24 mouse cellular contexts compared by ENCODE assay signal in the genomic region with DNA sequence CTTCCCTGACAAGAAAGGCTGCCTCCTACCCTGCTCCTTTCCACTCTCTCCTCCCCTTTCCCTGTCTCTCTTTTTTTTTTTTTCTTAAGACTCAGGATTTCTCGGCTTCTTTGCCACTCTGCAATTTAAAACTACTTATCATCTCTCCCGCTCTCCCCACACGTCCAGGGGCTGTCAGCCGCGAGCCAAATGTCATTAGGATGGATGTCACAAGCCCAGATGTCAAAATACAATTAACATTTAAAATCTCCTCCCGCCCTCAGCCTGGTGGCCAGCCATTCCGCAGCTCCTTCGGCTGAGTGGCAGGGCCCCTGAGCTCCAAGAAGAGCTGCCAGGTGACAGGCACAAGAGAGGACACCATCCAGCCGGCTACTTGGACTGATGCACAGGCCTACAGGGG. TPM values are rescaled to one million over a fixed set of nuclear protein-coding genes. Genes with fewer than 3 reads are reported as not detected.
A peak's percentile ranks its signal among the peaks of the same experiment; 100 is the strongest.
DNase-seq lines count a peak whose midpoint lies in the region; ATAC-seq and TF ChIP-seq lines count a peak whose summit lies in the region.
"Had no signal": no experiment of that assay in that cellular context is flagged by ENCODE, and none has a peak within 500 bp of the region (broad histone marks: within the 10 kb centered on the region; RNA-seq: fewer than 3 reads in every experiment).

No protein-coding gene starts in this region.

- 18% methylated on average over 9 of the region's 9 CpGs for WGBS in lung, postnatal 0 days
- 10% methylated on average over 9 of the region's 9 CpGs for WGBS in hindbrain, embryonic 14.5 days
- 8% methylated on average over 9 of the region's 9 CpGs for WGBS in midbrain, embryonic 16.5 days

- TF ChIP-seq CTCF in lung, postnatal 0 days (IDR thresholded peaks at IDR 0.05): no peak

- no peak overlapping the region for H3K9ac ChIP-seq in lung, postnatal 0 days (replicated peaks; ENCODE audit: low read depth)
- H3K9ac ChIP-seq in hindbrain, embryonic 14.5 days: no peak overlapping the region
- no peak overlapping the region for H3K9ac ChIP-seq in midbrain, embryonic 16.5 days (ENCODE audit: low read depth, low read length)
- H3K9ac ChIP-seq: heart, embryonic 12.5 days; limb, embryonic 12.5 days; liver, embryonic 14.5 days had no signal

- no peaks in the 10 kb centered on the region for H3K4me1 ChIP-seq in lung, postnatal 0 days (ENCODE audit: insufficient read depth, low read depth, low read length)
- peaks cover 22% of the 10 kb centered on the region; the same call in 1 of the 2 replicates for H3K4me1 ChIP-seq in hindbrain, embryonic 14.5 days (replicated peaks; ENCODE audit: control insufficient read depth, insufficient read depth, low read length)
- H3K4me1 ChIP-seq in midbrain, embryonic 16.5 days (ENCODE audit: control insufficient read depth, insufficient read depth, low read length): peaks cover 22% of the 10 kb centered on the region

- intact Hi-C loops in heart, postnatal 14 days (cut with DNase I): loop anchor here (5.0 to 10.0 kb wide), 2 partner anchors 383 to 486 kb away; partner anchors contain the start of gene Uqcc2

- no peak for TF ChIP-seq EP300 in lung, postnatal 0 days (IDR thresholded peaks at IDR 0.05)

- peaks cover 29% of the 10 kb centered on the region for H3K27me3 ChIP-seq in lung, postnatal 0 days (replicated peaks; ENCODE audit: insufficient read depth, low read length)
- H3K27me3 ChIP-seq in hindbrain, embryonic 14.5 days (ENCODE audit: control insufficient read depth, insufficient read depth, low read length): peaks cover 19% of the 10 kb centered on the region
- H3K27me3 ChIP-seq in midbrain, embryonic 16.5 days (ENCODE audit: control insufficient read depth, insufficient read depth, low read depth, low read length): peaks cover 9% of the 10 kb centered on the region

- no peaks in the 10 kb centered on the region for H3K36me3 ChIP-seq in lung, postnatal 0 days (ENCODE audit: insufficient read depth, low read length)
- no peaks in the 10 kb centered on the region for H3K36me3 ChIP-seq in hindbrain, embryonic 14.5 days (replicated peaks; ENCODE audit: control insufficient read depth, insufficient read depth)
- H3K36me3 ChIP-seq in midbrain, embryonic 16.5 days (ENCODE audit: control insufficient read depth, insufficient read depth, low read length): no peaks in the 10 kb centered on the region
- H3K36me3 ChIP-seq: embryonic facial prominence, embryonic 12.5 days; G1E; heart, embryonic 12.5 days; limb, embryonic 12.5 days had no signal

- no peak overlapping the region for H3K4me3 ChIP-seq in lung, postnatal 0 days (ENCODE audit: low read depth, low read length)
- no peak overlapping the region for H3K4me3 ChIP-seq in hindbrain, embryonic 14.5 days (replicated peaks; ENCODE audit: low read length)
- no peak overlapping the region for H3K4me3 ChIP-seq in midbrain, embryonic 16.5 days (ENCODE audit: low read depth, low read length)
- H3K4me3 ChIP-seq: embryonic facial prominence, embryonic 12.5 days; heart, embryonic 12.5 days; left cerebral cortex, adult 2 months; limb, embryonic 12.5 days had no signal

- H3K9me3 ChIP-seq in lung, postnatal 0 days (ENCODE audit: low read length): no peaks in the 10 kb centered on the region
- H3K9me3 ChIP-seq in hindbrain, embryonic 14.5 days (ENCODE audit: control insufficient read depth, low read length): no peaks in the 10 kb centered on the region
- H3K9me3 ChIP-seq in midbrain, embryonic 16.5 days (replicated peaks; ENCODE audit: control insufficient read depth, low read length, poor library complexity, severe bottlenecking): no peaks in the 10 kb centered on the region
- H3K9me3 ChIP-seq: embryonic facial prominence, embryonic 12.5 days; heart, embryonic 12.5 days; limb, embryonic 12.5 days had no signal

- H3K27ac ChIP-seq in lung, postnatal 0 days (ENCODE audit: low read length): no peak overlapping the region
- 0 out of 2 replicates have a peak overlapping the region, but pooled peaks have one; percentile 14 for H3K27ac ChIP-seq in hindbrain, embryonic 14.5 days
- H3K27ac ChIP-seq in midbrain, embryonic 16.5 days (ENCODE audit: low read length): peak overlapping the region; percentile 51
- H3K27ac ChIP-seq: embryonic facial prominence, embryonic 12.5 days; kidney, postnatal 0 days; left cerebral cortex, adult 2 months; limb, embryonic 12.5 days; liver, embryonic 14.5 days had no signal

- DNase-seq in cerebellum, postnatal 25 days: peak; percentile 30 to 33
- DNase-seq in cerebellum, adult 11-12 months: no peak
- DNase-seq in lung, postnatal 0 days (ENCODE audit: low spot score): peak; percentile 53
- no peak for DNase-seq in lung, adult 18-20 months
- DNase-seq in hindbrain, embryonic 14.5 days (ENCODE audit: low spot score): no peak
- no peak for DNase-seq in heart, postnatal 14 days
- DNase-seq: adrenal gland, adult 8-10 months; heart, postnatal 4 days; retina, postnatal 1 day; right cerebral cortex, postnatal 4 days; thymus, postnatal 4 days had no signal

- ATAC-seq in lung, postnatal 0 days: 0 out of 2 replicates have a peak, but pooled peaks have one; percentile 17
- ATAC-seq in hindbrain, embryonic 14.5 days (ENCODE audit: low FRiP score): no peak
- ATAC-seq in midbrain, embryonic 16.5 days: no peak
- ATAC-seq in activated CD4-positive, CD25-positive, alpha-beta regulatory T cell, adult 4 months: no peak
- ATAC-seq: CD4-positive, CD25-positive, alpha-beta regulatory T cell, adult 4 months; intestine, embryonic 16.5 days had no signal

- no peak overlapping the region for H3K4me2 ChIP-seq in lung, postnatal 0 days (replicated peaks; ENCODE audit: low read depth, low read length)
- no peak overlapping the region for H3K4me2 ChIP-seq in hindbrain, embryonic 14.5 days (replicated peaks)
- H3K4me2 ChIP-seq in midbrain, embryonic 16.5 days (ENCODE audit: low read length): no peak overlapping the region
- H3K4me2 ChIP-seq: embryonic facial prominence, embryonic 12.5 days; heart, embryonic 12.5 days; limb, embryonic 12.5 days had no signal

RNA-seq across cellular contexts. Expression of gene Grm4, which starts 2.9 kb away (rescaled TPM):
- polyA plus RNA-seq in lung, postnatal 0 days (2015; fragmentation: Nextera tagmentation; extraction: Ambion mirVana): not detected in 2 replicates
- polyA plus RNA-seq in hindbrain, embryonic 14.5 days (2014; fragmentation: Nextera tagmentation; extraction: Ambion mirVana): 9.0 and 10.1 TPM in 2 replicates
- 7.5 and 11.0 TPM in 2 replicates for polyA plus RNA-seq in midbrain, embryonic 16.5 days (2015; fragmentation: Nextera tagmentation; extraction: Ambion mirVana)
- under 1 TPM in 1 of 2 experiments, not detected in 1; 0.18 TPM for polyA plus RNA-seq in activated CD4-positive, CD25-positive, alpha-beta regulatory T cell, adult 4 months (2017; shearing (Covaris generic))
- total RNA-seq in heart, postnatal 14 days (2021): under 1 TPM; 0.15 to 0.19 TPM
- total RNA-seq: megakaryocyte, adult 5-6 weeks; neutrophil, adult 5-6 weeks had no signal
- polyA plus RNA-seq: CD4-positive, CD25-positive, alpha-beta regulatory T cell, adult 4 months; G1E had no signal

RNA-seq across cellular contexts. Expression of gene Hmga1, which starts 38.0 kb away (rescaled TPM):
- polyA plus RNA-seq in lung, postnatal 0 days (2015; fragmentation: Nextera tagmentation; extraction: Ambion mirVana): 41.2 and 50.6 TPM in 2 replicates
- 136 and 148 TPM in 2 replicates for polyA plus RNA-seq in hindbrain, embryonic 14.5 days (2014; fragmentation: Nextera tagmentation; extraction: Ambion mirVana)
- polyA plus RNA-seq in midbrain, embryonic 16.5 days (2015; fragmentation: Nextera tagmentation; extraction: Ambion mirVana): 124 and 134 TPM in 2 replicates
- polyA plus RNA-seq in activated CD4-positive, CD25-positive, alpha-beta regulatory T cell, adult 4 months (2017; shearing (Covaris generic)): 10 to 100 TPM; 48.0 to 73.5 TPM
- 10 to 100 TPM; 37.1 to 38.2 TPM for total RNA-seq in heart, postnatal 14 days (2021)

RNA-seq across cellular contexts. Expression of gene AI413582, which starts 47.3 kb away (rescaled TPM):
- 30.8 and 38.6 TPM in 2 replicates for polyA plus RNA-seq in lung, postnatal 0 days (2015; fragmentation: Nextera tagmentation; extraction: Ambion mirVana)
- 68.0 and 76.5 TPM in 2 replicates for polyA plus RNA-seq in hindbrain, embryonic 14.5 days (2014; fragmentation: Nextera tagmentation; extraction: Ambion mirVana)
- polyA plus RNA-seq in midbrain, embryonic 16.5 days (2015; fragmentation: Nextera tagmentation; extraction: Ambion mirVana): 55.4 and 65.8 TPM in 2 replicates
- polyA plus RNA-seq in activated CD4-positive, CD25-positive, alpha-beta regulatory T cell, adult 4 months (2017; shearing (Covaris generic)): 100 to 1,000 TPM in 1 of 2 experiments, 10 to 100 TPM in 1; 98.5 to 118 TPM
- 10 to 100 TPM in 1 of 2 experiments, 1 to 10 TPM in 1; 10.0 to 10.4 TPM for total RNA-seq in heart, postnatal 14 days (2021)

Comparison
In these comparisons a context has a peak if more than half of its experiments do, and no peak if none do; other contexts are left out.
1. DNase-seq: peak in cerebellum, postnatal 25 days (2 of 2) and lung, postnatal 0 days (single experiment); none in cerebellum, adult 11-12 months (single experiment), lung, adult 18-20 months (0 of 2), hindbrain, embryonic 14.5 days (single experiment) and heart, postnatal 14 days (0 of 2).